Mouse (Mus musculus): ENCODE results near the gene Cyth1. TPM values are rescaled to one million over a fixed set of nuclear protein-coding genes. Genes with fewer than 3 reads are reported as not detected.

Cyth1 gene
- polyA plus RNA-seq, 1 experiment from 2014 or later: 30.0 TPM

DNA sequence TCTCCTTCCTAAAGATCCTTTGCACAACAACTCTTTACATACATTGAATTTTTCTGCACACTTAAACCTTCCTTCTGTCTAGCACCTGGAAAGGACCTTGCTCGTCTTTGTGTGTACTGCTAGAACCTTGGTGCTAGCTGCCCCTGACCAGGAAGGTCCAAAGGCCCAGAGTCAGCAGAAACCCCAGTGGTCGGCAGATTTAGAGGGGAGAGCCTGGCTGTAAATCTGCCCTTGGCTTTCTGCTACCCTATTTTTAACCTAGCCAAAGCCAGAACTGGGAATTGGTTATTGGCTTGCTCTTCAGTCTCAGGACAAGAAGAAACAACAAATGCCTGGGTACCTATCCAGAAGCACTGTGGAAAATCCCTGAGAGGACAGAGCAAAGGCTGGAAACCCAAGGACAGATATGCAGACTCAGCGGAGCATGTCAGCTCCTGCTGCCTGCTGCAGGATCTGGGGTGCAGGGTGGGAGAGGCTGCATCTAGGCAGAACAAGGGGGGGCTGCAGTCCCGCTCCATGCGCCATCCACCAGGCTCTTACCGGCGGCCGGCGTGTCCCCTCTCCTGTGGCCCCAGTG is 46.5 kb downstream of the Cyth1 start:
- Histone ChIP-seq H3K4me2 (replicated peaks) (peak overlapping the region; percentile 68), H3K9me3 (no peaks in the 10 kb centered on the region), H3K27ac (peak overlapping the region; percentile 83), H3K4me3 (peak overlapping the region; percentile 44), H3K9ac (peak overlapping the region; percentile 86), H3K4me1 (peaks cover 73% of the 10 kb centered on the region), H3K27me3 (replicated peaks) (no peaks in the 10 kb centered on the region), H3K36me3 (no peaks in the 10 kb centered on the region)
- ATAC-seq (ENCODE audit: low FRiP score, low read depth): peak; percentile 67
- 14% methylated on average over 9 of the region's 9 CpGs for WGBS

DNA sequence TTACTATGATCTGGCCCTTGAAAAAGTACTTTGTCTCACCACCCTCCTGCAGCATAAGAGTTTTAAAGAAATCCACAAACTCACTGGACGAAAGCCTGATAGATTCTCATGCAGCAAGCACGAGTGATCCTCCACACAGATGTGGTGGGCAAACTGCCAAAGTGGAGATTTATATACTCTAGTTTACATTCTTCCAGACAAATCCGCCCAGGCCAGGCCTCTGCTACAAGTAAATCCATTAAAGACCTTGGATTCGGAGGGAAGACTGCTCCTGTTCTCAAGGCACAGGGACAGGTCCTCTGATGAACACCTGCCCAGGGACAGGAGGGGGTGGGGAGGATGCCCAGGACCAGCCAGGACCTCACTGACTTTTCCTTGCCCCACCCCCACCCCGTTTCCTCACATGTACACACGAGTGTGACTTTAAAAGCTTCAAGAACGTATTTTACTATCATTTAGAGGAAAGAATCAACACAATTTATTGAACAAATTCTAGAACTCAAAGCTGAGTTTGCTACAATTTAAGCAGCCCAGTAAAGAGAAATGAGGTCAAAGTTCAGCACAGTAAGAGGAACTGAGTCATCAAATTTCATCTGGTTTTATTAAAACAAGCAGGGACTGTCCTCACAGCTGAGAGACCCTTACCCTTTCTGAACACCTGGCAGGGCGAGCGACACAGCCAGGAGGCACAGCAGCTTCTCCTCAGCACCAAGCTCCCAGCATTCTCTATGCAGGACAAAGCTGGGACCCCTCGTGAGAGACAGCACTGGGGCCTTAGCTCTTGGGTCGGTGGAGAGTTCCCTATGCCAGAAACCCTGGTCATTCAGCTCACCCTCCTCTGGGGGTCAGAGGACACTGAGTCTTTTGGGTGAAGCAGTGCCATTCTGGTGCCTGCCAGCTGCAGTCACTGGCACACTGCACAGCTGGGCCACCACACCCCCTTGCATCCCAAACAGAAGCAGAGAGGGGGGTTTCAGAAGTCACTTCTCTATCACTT is 47.3 kb downstream of the Cyth1 start:
- Histone ChIP-seq H3K4me3 (peak overlapping the region; percentile 44), H3K4me1 (peaks cover 81% of the 10 kb centered on the region), H3K27ac (peak overlapping the region; percentile 83), H3K9me3 (no peaks in the 10 kb centered on the region), H3K4me2 (replicated peaks) (peak overlapping the region; percentile 68), H3K27me3 (replicated peaks) (no peaks in the 10 kb centered on the region), H3K9ac (peak overlapping the region; percentile 86), H3K36me3 (no peaks in the 10 kb centered on the region)
- ATAC-seq (ENCODE audit: low FRiP score, low read depth): no peak
- 28% methylated on average over 11 of the region's 11 CpGs for WGBS

DNA sequence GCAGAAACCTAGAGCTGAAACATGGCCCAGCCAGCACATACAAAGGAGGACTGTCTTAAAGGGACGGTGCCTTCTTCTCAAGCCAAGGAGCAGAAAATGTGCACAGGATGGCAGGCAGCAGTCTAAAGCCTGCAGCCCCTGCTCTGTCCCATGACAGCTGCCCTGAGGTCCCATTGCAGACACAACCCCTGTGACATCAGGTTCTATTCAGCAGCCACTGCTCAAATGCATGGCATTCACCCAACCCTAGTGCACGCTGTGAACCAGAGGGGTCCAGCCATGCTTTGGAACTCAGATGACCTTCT is 50.1 kb downstream of the Cyth1 start:
- ATAC-seq (ENCODE audit: low FRiP score, low read depth): no peak

DNA sequence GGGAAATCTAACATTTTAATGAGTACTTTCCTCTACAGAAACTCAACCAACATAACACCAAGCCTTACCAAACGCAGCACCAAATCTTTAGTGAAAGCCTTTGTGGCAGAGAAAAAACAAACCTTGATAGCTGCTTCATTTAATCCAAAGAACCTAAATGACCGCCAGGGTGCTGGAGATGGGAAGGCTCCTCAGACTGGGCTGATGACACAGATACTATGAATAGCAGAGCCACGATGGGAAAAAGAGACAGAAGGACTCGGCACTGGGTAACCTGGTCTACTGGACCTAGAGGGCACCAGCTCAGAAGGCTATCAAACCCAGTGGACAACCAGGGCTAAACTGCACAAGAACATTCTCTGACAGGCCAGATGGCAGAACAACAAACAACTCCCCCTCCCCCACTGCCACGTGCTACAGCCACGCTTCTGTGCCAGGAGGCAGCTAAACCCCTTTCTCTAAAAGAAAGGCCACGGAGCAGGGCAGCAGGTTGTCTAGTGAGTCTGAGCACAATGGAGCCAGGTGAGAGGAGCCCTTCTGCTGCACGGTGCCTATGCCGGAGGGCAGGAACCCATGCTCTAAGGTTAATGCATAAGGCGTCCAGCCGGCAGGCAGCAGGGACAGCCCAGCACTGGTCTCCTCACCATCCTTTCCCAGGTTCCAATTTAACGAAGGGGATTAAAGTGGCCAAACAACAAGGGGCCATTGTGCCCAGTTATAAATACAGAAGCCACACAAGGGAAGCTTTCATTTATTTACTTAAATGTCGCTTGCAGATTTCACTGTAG is 50.7 kb downstream of the Cyth1 start:
- 24% methylated on average over 13 of the region's 13 CpGs for WGBS
- peak; percentile 23; the same call in 1 of the 2 replicates for ATAC-seq (ENCODE audit: low FRiP score, low read depth)

More for the DNA sequence above, 50.1 kb downstream of the Cyth1 start:
- no peaks in the 10 kb centered on the region for H3K36me3 ChIP-seq
- peak overlapping the region; percentile 43 for H3K9ac ChIP-seq
- peak overlapping the region; percentile 75 for H3K27ac ChIP-seq
- WGBS: 22% methylated on average over 2 of the region's 2 CpGs
- H3K27me3 ChIP-seq (replicated peaks): no peaks in the 10 kb centered on the region
- H3K4me2 ChIP-seq (replicated peaks): peak overlapping the region; percentile 68
- H3K4me3 ChIP-seq: peak overlapping the region; percentile 15; the same call in 1 of the 2 replicates
- peaks cover 71% of the 10 kb centered on the region for H3K4me1 ChIP-seq
- H3K9me3 ChIP-seq: no peaks in the 10 kb centered on the region

DNA sequence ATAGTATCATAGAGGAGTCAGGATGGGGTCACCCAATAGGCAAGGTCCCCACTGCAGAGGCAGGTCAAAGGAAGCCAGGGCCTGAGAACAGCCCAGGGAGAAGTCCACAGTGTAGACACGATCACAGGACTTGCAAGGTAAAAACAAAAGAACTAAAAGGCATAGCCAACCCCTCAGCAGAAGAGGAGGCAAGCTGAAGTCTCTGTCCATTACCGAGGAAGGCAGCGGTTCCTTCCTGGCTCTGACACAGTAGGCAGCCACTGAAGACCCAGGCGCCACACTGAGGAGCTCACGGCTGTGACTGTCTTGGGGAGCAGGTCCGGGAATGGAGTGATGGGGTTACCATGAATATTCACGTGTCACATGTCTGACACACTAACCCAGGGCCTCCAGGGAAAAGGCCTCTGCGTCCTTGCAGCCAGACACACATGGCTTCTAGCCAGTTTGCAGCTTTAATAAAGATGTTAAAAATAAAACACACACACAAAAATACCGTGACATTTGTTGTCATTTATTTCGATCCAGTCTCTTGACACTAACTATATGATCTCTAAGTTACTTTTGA is 51.5 kb downstream of the Cyth1 start:
- no peaks in the 10 kb centered on the region for H3K9me3 ChIP-seq
- H3K27me3 ChIP-seq (replicated peaks): no peaks in the 10 kb centered on the region
- no peak overlapping the region for H3K9ac ChIP-seq
- H3K4me3 ChIP-seq: no peak overlapping the region
- peak; percentile 51; the same call in 1 of the 2 replicates for ATAC-seq (ENCODE audit: low FRiP score, low read depth)
- WGBS: 55% methylated on average over 10 of the region's 10 CpGs
- peak overlapping the region; percentile 30; the same call in 1 of the 2 replicates for H3K4me2 ChIP-seq (replicated peaks)
- peaks cover 6% of the 10 kb centered on the region for H3K36me3 ChIP-seq
- H3K27ac ChIP-seq: peak overlapping the region; percentile 37; the same call in 1 of the 2 replicates
- H3K4me1 ChIP-seq: peaks cover 57% of the 10 kb centered on the region

More for the DNA sequence above, 50.7 kb downstream of the Cyth1 start:
- Histone ChIP-seq H3K36me3 (no peaks in the 10 kb centered on the region), H3K9me3 (no peaks in the 10 kb centered on the region), H3K4me2 (replicated peaks) (peak overlapping the region; percentile 68), H3K9ac (peak overlapping the region; percentile 43), H3K4me1 (peaks cover 65% of the 10 kb centered on the region), H3K4me3 (peak overlapping the region; percentile 15; the same call in 1 of the 2 replicates), H3K27me3 (replicated peaks) (no peaks in the 10 kb centered on the region), H3K27ac (peak overlapping the region; percentile 75)

DNA sequence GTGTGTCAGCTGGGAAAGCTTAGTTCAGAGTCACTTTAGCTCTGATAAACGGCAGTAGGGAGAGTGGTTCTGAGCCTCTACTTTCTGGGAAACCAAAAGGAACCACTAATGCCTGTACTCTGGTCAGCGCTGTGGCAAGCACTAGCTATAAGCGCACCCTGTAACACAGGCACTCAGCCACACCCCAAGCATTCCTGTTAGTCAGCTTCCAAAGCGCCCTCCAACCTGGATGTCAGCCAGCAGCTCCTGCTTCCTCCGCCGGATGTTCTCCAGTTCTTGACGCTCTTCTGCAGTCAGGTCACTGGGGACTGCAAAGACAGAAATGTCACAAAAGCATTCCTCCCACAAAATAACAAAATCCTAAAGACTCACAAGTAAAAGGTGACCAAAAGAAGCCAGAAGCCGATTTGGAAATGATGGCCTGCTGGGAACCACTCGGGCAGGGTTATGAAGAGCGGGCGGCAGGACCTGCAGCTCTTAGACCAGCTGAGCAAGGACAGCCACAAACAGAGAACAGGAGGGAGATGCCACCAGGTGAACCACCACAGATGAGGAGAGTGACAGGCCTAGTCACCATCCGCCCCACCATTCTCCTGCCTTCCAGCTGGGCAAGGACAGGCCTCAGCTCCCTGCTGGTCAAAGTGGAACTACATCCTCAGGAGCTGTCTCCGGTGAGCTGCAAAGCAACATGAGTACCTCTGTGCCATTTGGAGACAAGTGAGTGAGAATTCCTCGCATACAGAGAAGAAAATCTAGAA is 54.8 kb downstream of the Cyth1 start:
- Histone ChIP-seq H3K4me1 (peaks cover 25% of the 10 kb centered on the region), H3K27ac (no peak overlapping the region)
- 83% methylated on average over 14 of the region's 14 CpGs for WGBS

DNA sequence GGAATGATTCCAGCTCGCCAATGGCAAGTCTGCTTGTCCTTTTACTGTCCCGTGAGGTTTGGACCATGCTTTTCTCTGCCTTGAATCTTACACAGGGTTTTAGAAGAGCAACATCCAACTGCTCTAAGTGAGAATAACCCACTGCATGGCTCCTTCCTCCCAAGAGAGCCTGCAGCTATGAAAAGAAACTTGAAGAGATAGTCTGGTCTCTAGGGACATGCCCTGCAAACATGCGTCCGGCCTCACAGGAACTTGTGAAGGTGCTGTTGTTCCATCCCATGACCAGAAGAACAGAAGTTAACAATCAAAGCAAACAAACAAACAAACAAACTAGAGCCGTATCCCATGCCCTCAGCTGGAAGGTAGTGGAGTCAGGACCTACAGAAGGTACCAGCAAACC is 55.4 kb downstream of the Cyth1 start:
- Histone ChIP-seq H3K4me2 (replicated peaks) (no peak overlapping the region), H3K27ac (no peak overlapping the region), H3K27me3 (replicated peaks) (no peaks in the 10 kb centered on the region), H3K4me3 (no peak overlapping the region), H3K9ac (no peak overlapping the region), H3K36me3 (peaks cover 28% of the 10 kb centered on the region), H3K4me1 (peaks cover 19% of the 10 kb centered on the region), H3K9me3 (no peaks in the 10 kb centered on the region)
- 89% methylated on average over 5 of the region's 5 CpGs for WGBS
- no peak for ATAC-seq (ENCODE audit: low FRiP score, low read depth)

More for the DNA sequence above, 54.8 kb downstream of the Cyth1 start:
- Histone ChIP-seq H3K36me3 (peaks cover 23% of the 10 kb centered on the region), H3K9ac (no peak overlapping the region), H3K4me2 (replicated peaks) (no peak overlapping the region), H3K4me3 (no peak overlapping the region), H3K27me3 (replicated peaks) (no peaks in the 10 kb centered on the region), H3K9me3 (no peaks in the 10 kb centered on the region)
- no peak for ATAC-seq (ENCODE audit: low FRiP score, low read depth)

DNA sequence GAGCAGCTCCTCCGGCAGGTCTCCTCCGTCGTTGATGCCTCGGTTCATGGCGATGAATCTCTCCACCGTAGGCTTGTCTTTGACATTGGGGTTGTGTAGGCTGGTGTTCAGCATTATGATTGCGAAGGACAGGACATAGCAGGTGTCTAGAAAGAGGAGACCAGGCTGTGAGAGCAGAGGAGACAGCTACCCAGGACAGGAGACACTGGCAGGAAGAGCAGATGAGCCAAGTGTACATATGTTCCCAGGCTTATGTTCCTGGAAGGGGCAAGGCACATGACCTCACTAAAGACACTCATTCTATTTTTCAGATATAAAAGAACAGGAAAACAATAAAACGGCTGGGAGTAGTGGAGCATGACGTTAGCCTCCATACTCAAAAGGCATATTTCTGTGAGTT is 65.6 kb downstream of the Cyth1 start:
- H3K36me3 ChIP-seq: peaks cover 78% of the 10 kb centered on the region
- no peak overlapping the region for H3K27ac ChIP-seq
- WGBS: 93% methylated on average over 9 of the region's 9 CpGs
- H3K9me3 ChIP-seq: no peaks in the 10 kb centered on the region
- no peak overlapping the region for H3K4me3 ChIP-seq
- H3K9ac ChIP-seq: no peak overlapping the region
- H3K4me2 ChIP-seq (replicated peaks): no peak overlapping the region
- H3K27me3 ChIP-seq (replicated peaks): no peaks in the 10 kb centered on the region
- no peaks in the 10 kb centered on the region for H3K4me1 ChIP-seq
- ATAC-seq (ENCODE audit: low FRiP score, low read depth): no peak

DNA sequence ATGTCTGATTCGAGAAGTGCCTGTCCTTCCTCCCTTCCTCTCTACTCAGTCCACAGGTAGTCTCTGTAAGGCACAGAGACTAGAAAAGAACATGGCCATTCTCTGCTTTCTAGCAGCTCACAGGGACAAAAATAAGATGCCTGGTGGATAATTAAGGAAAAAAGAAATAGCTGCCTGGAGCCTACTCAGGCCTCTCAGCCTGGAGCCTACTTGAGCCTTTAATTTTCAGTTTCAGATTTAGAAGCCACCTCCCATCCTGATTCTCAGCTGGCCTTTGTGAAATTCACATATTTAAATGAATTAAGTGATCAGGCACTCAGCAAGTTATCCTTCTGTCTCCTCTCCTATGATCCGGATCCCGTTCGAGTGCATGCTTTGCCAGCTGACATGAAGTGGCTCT is 66.0 kb downstream of the Cyth1 start:
- no peak for ATAC-seq (ENCODE audit: low FRiP score, low read depth)
- 93% methylated on average over 4 of the region's 4 CpGs for WGBS
- H3K27me3 ChIP-seq (replicated peaks): no peaks in the 10 kb centered on the region
- H3K9ac ChIP-seq: no peak overlapping the region
- no peak overlapping the region for H3K4me2 ChIP-seq (replicated peaks)
- no peak overlapping the region for H3K4me3 ChIP-seq
- no peaks in the 10 kb centered on the region for H3K4me1 ChIP-seq
- no peak overlapping the region for H3K27ac ChIP-seq
- H3K9me3 ChIP-seq: no peaks in the 10 kb centered on the region
- peaks cover 79% of the 10 kb centered on the region for H3K36me3 ChIP-seq

DNA sequence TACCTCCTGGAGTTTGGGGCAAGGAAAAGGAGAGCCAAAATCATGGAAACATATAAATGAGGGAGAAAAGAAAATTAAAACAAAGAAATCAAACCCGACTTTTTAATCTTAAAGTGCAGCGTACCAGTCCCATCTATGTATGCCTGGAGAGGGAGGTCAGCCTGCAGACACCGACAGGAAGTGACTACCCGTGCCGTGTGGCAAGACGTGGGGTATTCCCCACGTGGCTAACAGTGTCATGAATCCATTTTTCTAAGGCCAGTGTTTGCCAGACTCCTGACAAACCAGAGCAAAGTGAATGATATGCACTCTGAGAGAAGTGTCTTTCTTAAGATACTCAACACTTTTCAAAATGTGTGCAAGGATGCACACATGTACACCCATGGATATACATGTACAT is 68.2 kb downstream of the Cyth1 start:
- Histone ChIP-seq H3K9me3 (no peaks in the 10 kb centered on the region), H3K27ac (no peak overlapping the region), H3K9ac (no peak overlapping the region), H3K36me3 (peaks cover 79% of the 10 kb centered on the region), H3K4me2 (replicated peaks) (no peak overlapping the region), H3K4me1 (no peaks in the 10 kb centered on the region), H3K4me3 (no peak overlapping the region), H3K27me3 (replicated peaks) (no peaks in the 10 kb centered on the region)
- ATAC-seq (ENCODE audit: low FRiP score, low read depth): no peak
- WGBS: 89% methylated on average over 7 of the region's 7 CpGs

DNA sequence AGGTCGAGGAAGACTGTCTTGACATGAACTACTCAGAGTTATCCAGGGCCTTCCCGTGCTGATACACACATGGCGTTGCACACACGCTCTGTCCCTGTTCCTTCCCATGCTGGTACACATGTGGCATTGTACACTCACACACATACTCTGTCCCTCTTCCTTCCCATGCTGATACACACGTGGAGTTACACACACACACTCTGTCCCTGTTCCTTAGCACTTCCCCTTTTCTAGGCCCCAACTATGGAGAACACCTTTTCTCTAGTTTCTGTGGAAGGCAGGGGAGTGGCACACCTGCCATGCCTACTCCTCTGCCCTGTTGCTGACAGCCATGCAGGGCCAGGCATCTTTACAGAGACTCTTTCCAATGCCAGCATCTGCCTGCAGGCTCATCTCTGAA is 70.2 kb downstream of the Cyth1 start:
- Histone ChIP-seq H3K9ac (no peak overlapping the region), H3K27ac (no peak overlapping the region), H3K36me3 (peaks cover 73% of the 10 kb centered on the region), H3K4me2 (replicated peaks) (no peak overlapping the region), H3K4me3 (no peak overlapping the region), H3K27me3 (replicated peaks) (no peaks in the 10 kb centered on the region), H3K4me1 (no peaks in the 10 kb centered on the region), H3K9me3 (no peaks in the 10 kb centered on the region)
- 88% methylated on average over 5 of the region's 5 CpGs for WGBS
- no peak for ATAC-seq (ENCODE audit: low FRiP score, low read depth)
